Mouse (Mus musculus) hindbrain, embryonic 10.5 days (tissue): ENCODE data around the gene Gsto2. TPM values are rescaled to one million over a fixed set of nuclear protein-coding genes. Genes with fewer than 3 reads are reported as not detected.

ENCODE experiments used
- DNase-seq: peaks from one replicate; pipeline ENCODE4 v3.0.0-alpha.2; 2017; ENCODE audit warnings: low spot score
- H3K27ac ChIP-seq: fragments of 300-500 bp; sonication (generic); 2 replicates; pipeline ENCODE4 v1.5.1; 2016; ENCODE audit warnings: mild to moderate bottlenecking, moderate library complexity
- H3K27me3 ChIP-seq: fragments of 300-500 bp; sonication (generic); 2 replicates; pipeline ENCODE4 v1.6.1; 2016; ENCODE audit warnings: mild to moderate bottlenecking; ENCODE audit not compliant: poor library complexity, insufficient read depth, severe bottlenecking
- H3K36me3 ChIP-seq: fragments of 300-500 bp; sonication (generic); 2 replicates; pipeline ENCODE4 v1.6.1; 2016; ENCODE audit warnings: mild to moderate bottlenecking, moderate library complexity
- H3K4me1 ChIP-seq: fragments of 300-500 bp; sonication (generic); replicated peaks from 2 replicates; pipeline ENCODE4 v1.6.1; 2016; ENCODE audit warnings: mild to moderate bottlenecking
- H3K4me3 ChIP-seq: fragments of 300-500 bp; sonication (generic); 2 replicates; pipeline ENCODE4 v1.5.1; 2016; ENCODE audit warnings: mild to moderate bottlenecking, moderate library complexity
- H3K9me3 ChIP-seq: fragments of 300-500 bp; sonication (generic); 2 replicates; pipeline ENCODE4 v1.6.1; 2016; ENCODE audit warnings: mild to moderate bottlenecking, moderate library complexity
- WGBS: fragments of 180-500 bp; shearing (Covaris S2); methylation state at CpG from one replicate; pipeline ENCODE4 v1.1.7; 2016; 5-methylcytosine and 5-hydroxymethylcytosine counted together
- polyA plus RNA-seq: library from polyadenylated mRNA; unstranded; fragments of >200 nt; fragmentation: Nextera tagmentation; extraction: Ambion mirVana; gene quantifications from 2 replicates; pipeline ENCODE4 v1.2.1, GENCODE M21; 2016

The Gsto2 gene
- polyA plus RNA-seq, 1 experiment from 2014 or later: 1.8 TPM

DNA sequence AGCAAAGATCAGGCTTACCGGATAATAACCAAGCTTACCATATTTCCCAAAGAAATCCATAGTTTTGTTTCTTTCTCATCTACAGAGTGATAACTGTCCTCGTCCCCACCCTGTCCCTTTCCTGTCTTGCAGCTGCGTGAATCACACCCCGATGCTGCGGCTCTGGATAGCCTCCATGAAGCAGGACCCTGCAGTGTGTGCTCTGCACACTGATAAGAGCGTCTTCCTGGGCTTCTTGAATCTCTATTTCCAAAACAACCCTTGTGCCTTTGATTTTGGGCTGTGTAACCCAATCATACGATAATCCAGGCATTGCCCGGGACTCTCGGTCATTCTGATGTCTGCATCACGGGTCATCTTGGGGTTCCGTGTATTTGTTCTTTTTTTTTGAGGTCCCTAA, 20.6 kb downstream of the Gsto2 start:
- Histone ChIP-seq H3K9me3 (no peaks in the 10 kb centered on the region), H3K4me3 (no peak overlapping the region), H3K36me3 (no peaks in the 10 kb centered on the region), H3K27ac (no peak overlapping the region), H3K27me3 (no peaks in the 10 kb centered on the region), H3K4me1 (peaks cover 14% of the 10 kb centered on the region)
- DNase-seq: no peak
- WGBS: 90% methylated on average over 11 of the region's 11 CpGs

DNA sequence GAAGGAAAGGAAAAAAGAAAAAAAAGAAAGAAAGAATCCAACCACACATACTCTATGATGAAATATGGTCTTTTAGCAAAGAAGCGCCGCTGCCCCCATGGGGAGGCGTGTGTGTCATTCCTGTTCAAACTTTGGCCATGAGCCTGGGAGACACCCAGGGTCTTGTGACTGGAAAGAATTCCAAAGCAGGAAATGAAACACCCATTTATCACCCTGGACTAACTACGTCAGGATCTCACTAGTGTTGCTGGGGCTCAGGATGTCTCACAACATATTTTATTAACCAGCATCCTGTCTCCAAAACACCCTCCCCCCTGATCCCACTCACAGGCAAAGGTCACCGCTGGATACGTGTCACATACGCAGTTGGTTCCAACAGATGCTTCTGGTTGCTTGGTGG, 21.3 kb downstream of the Gsto2 start:
- Histone ChIP-seq H3K4me3 (no peak overlapping the region), H3K27me3 (no peaks in the 10 kb centered on the region), H3K27ac (no peak overlapping the region), H3K36me3 (no peaks in the 10 kb centered on the region), H3K4me1 (peaks cover 13% of the 10 kb centered on the region), H3K9me3 (no peaks in the 10 kb centered on the region)
- no peak for DNase-seq
- 87% methylated on average over 7 of the region's 7 CpGs for WGBS

DNA sequence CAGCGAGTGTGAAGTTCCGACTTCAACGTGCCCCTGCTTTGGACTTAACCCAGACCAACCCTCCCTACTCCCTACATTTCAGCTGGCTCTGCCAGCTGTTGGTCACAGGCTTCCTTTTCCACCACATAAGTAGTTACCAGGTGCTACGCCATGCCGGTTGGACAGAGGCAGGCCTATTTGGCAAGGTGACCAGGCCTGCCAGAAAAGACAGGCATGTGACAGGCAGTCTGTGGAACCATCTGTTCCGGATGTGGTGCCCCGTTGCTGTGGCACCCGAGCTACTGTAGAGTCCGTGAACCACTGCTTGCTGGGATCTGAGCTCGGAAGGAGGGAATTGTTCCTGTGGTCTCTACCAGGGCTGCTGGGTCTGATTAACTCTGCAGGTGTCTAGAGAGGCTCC, 22.1 kb downstream of the Gsto2 start:
- WGBS: 92% methylated on average over 10 of the region's 10 CpGs
- DNase-seq: no peak
- no peaks in the 10 kb centered on the region for H3K9me3 ChIP-seq
- H3K27me3 ChIP-seq: no peaks in the 10 kb centered on the region
- H3K4me1 ChIP-seq: peaks cover 13% of the 10 kb centered on the region
- no peak overlapping the region for H3K4me3 ChIP-seq
- no peaks in the 10 kb centered on the region for H3K36me3 ChIP-seq
- no peak overlapping the region for H3K27ac ChIP-seq

DNA sequence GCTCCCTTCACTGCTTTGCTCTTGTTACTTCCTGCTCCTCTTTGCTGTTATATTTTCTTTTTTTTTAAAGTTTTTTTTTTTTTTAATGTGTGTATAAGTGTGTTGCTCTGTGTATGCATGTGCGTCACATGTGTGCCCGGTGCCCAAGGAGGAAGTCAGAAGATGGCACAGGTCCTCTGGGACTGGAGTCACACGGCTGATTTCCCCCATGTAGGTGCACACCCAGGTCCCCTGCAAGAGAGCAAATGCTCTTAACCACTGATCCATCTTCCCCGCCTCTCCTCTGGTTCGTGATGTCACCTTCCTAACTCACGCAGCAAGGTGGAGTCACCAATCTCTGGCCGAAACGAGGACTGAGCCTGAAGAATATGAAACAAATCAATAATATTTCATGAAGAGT, 22.7 kb downstream of the Gsto2 start:
- WGBS: 94% methylated on average over 8 of the region's 8 CpGs
- DNase-seq: no peak
- H3K36me3 ChIP-seq: peaks cover 4% of the 10 kb centered on the region
- H3K27me3 ChIP-seq: no peaks in the 10 kb centered on the region
- H3K9me3 ChIP-seq: no peaks in the 10 kb centered on the region
- no peak overlapping the region for H3K4me3 ChIP-seq
- H3K4me1 ChIP-seq: peaks cover 11% of the 10 kb centered on the region
- no peak overlapping the region for H3K27ac ChIP-seq

DNA sequence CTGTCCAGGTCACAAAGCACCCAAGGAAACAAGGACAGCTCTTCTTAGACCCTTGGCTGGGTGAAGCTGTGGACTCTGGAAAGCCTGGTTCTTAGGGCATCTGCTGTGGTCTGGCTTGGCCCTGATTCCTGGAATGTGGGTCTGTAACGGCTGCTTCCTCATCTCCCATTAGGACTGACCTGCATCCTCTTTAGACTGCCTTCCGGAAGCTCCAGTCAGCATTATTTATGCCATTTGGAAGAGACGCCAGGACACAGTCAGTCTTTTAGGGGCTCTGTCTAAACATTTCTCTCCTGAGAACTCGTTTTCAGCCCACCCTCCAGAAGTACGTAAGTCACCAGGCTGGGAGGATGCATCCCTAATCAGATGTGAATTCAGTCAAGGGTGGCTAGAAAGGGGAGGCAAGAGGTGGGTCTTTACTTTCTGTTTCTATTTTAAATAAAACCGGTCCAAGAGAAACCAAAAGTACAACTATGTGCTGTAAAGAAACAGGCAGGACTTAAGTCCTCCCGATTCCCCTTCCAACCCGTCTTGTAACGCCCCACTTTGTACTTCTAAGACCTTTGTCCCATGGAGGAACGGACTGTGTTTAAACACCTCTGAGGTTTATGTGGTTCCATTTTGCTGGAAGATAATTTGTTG, 25.3 kb downstream of the Gsto2 start:
- Histone ChIP-seq H3K9me3 (no peaks in the 10 kb centered on the region), H3K4me3 (no peak overlapping the region), H3K27ac (no peak overlapping the region), H3K4me1 (no peaks in the 10 kb centered on the region), H3K27me3 (no peaks in the 10 kb centered on the region), H3K36me3 (peaks cover 30% of the 10 kb centered on the region)
- 81% methylated on average over 10 of the region's 10 CpGs for WGBS
- DNase-seq: no peak

DNA sequence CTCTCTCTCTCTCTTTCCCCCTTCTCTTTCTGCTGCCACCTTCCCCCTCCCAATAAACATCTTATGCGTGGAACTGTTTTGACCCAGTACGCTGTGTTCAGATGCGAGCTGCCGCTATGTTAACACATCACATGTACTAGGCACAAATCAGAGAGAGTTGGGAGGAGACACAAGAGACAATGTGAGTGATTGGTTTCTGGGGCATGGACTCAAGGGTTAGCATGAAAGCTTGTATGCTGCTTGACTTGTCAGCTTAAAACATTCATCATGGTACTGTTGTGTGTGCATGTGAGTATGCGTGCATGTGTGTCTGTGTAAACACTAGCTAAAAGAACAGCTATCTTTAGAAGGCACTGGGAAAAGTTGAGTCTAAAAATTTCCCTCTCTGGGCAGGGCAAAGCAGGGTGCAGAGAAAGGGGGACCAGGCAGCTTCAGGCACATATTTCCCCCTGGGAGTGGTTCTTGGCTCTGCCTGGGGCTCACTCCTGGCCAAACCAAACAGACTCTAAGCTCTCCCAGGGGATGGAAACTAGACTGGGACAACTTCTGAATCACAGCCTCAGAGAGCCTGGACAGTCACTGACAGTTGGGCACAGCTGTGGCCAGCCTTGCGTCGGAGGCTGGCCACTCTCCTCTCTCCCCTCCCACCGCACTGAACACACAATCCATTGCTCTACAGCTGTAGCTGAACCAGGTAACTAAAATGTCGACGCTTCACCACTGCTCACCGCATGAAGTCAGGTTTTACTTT, 26.4 kb downstream of the Gsto2 start:
- H3K27ac ChIP-seq: no peak overlapping the region
- no peaks in the 10 kb centered on the region for H3K27me3 ChIP-seq
- no peak for DNase-seq
- no peaks in the 10 kb centered on the region for H3K9me3 ChIP-seq
- H3K4me3 ChIP-seq: no peak overlapping the region
- no peaks in the 10 kb centered on the region for H3K4me1 ChIP-seq
- 83% methylated on average over 11 of the region's 11 CpGs for WGBS
- H3K36me3 ChIP-seq: peaks cover 41% of the 10 kb centered on the region

DNA sequence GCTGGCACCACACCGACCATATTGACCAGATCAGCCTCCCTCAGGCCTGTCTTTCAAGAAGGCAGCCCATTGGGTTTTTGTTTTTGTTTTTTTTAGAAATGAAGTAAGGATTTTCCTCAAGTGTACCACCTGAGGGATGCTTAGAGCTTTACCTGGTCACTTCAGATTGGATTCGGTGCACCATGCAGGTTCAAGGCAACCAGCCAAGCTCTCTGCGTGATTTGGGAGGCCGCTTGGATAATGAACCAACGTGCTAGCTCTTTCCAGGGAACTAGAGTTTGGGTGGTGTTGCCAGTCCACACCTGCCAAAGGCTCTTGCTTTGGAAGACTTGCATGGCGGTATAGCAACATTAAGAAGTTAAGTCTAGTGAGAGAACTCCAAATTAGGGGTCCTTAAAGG, 27.8 kb downstream of the Gsto2 start:
- Histone ChIP-seq H3K27me3 (no peaks in the 10 kb centered on the region), H3K36me3 (peaks cover 55% of the 10 kb centered on the region), H3K4me1 (no peaks in the 10 kb centered on the region), H3K27ac (no peak overlapping the region), H3K4me3 (no peak overlapping the region), H3K9me3 (no peaks in the 10 kb centered on the region)
- 96% methylated on average over 6 of the region's 6 CpGs for WGBS
- DNase-seq: no peak

DNA sequence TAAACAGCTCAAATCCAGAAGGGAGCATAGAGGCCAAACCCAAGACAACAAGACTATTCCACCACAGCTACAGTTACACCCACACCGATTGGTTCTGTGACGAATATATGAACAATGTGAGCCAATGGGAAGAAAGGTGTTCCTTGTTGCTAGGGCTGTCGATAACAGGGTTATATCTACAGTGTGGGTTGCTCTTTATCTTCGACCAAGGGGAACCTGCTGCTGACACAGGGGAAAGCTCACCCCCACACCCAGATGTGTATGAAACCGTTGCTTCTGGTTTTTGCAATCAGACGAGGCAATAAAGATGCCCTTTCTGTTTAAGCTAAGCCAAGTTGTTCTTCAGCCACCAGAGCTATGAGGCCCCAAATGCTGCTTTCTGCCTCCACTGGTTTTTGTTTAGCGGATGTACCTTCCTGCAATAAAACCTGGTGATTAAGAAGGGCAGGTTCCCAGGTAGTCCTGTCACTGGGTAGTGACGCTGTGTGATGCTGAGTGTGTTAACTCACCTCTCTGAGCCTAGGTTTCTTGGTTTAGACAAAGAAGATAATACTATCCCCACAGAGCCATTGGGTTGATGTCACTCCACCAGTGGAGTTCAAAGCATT, 33.2 kb downstream of the Gsto2 start:
- Histone ChIP-seq H3K9me3 (no peaks in the 10 kb centered on the region), H3K36me3 (peaks cover 64% of the 10 kb centered on the region), H3K4me3 (no peak overlapping the region), H3K4me1 (peaks cover 20% of the 10 kb centered on the region), H3K27ac (no peak overlapping the region), H3K27me3 (no peaks in the 10 kb centered on the region)
- 92% methylated on average over 8 of the region's 8 CpGs for WGBS
- DNase-seq: no peak

DNA sequence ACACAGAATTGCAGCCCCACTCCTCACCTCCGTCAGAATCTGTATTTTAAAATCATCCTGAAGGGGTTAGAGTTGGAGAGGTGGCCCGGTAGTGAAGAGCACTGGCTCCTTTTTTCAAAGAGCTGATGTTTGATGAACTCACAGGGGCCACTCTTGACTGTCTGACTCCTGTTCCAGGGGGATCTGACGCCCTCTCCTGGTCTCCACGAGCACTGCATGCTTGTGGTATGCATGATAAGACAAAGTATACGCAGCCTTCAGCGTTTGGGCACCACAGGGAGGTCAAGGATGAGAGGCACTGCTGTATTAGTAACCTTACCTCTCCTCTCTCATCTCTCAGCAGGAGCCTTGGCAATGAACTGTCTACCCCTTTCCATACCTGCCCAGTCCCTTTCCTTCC, 34.7 kb downstream of the Gsto2 start:
- Histone ChIP-seq H3K27ac (no peak overlapping the region), H3K4me1 (peaks cover 28% of the 10 kb centered on the region), H3K9me3 (no peaks in the 10 kb centered on the region), H3K27me3 (no peaks in the 10 kb centered on the region), H3K36me3 (peaks cover 53% of the 10 kb centered on the region), H3K4me3 (no peak overlapping the region)
- WGBS: 66% methylated on average over 6 of the region's 6 CpGs
- no peak for DNase-seq

DNA sequence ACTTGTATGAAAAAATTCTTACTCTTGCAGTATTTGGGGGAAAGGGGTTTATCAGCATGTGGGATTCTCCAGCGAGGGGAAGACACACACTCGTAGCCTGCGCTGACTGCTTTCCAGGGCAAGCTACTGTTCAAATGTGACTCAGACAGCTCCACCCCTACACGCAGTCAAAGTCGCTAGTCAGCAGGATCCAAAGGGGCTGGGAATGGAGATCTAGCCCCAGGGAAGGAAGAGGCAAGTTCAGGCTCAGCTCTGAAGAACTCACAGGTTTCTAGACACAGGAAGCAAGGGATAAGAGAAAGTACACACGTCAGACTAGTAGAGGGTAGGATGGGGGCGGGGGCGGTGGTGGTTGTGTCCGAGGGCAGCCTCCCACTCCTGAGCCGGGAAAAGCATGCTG, 35.2 kb downstream of the Gsto2 start:
- H3K4me1 ChIP-seq: peaks cover 33% of the 10 kb centered on the region
- H3K4me3 ChIP-seq: no peak overlapping the region
- H3K36me3 ChIP-seq: peaks cover 48% of the 10 kb centered on the region
- no peaks in the 10 kb centered on the region for H3K27me3 ChIP-seq
- no peak for DNase-seq
- 88% methylated on average over 10 of the region's 10 CpGs for WGBS
- no peaks in the 10 kb centered on the region for H3K9me3 ChIP-seq
- no peak overlapping the region for H3K27ac ChIP-seq

DNA sequence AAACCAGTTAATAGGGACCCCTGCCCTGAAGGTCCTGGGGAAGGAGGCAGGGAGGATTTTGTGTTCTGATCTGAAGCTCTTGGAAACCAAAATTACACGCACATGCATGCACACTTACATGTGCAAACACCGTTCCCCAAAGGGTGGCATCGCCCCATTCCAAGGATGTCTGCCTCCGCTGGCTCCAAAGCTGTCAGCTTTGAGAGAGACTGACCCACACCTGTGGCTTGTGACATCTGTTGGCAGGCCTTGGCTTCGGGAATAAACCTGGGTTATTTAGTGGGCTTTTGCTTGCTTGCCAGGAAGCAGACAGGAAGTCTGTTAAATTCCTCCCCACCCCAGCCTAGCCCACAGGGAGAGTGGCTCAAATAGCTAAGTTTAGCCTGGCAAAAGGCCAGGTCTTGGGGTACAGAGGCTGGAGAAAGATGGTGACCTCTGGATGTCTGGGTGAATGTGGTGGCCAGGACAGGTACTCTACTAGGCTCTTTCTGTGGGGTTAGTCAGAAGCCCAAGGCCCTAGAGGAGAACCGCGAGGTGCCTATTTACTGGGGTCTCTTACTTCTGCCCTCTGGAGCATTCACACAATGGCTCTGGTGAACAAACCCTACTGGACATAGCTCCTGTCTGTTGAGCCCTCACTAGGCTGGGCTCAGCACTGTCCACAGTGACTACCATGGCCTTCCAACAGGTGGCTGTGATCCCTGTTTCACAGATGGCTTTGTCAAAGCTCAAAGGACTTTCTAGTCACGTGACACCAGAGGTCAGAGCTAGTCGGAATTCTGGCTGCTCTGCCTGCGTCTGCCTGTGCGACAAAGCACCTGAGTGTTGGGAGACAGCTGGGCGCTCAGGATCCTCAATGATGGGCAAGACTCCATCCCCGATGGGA, 37.2 kb downstream of the Gsto2 start:
- peak overlapping the region; percentile 62; the same call in 1 of the 2 replicates for H3K27ac ChIP-seq
- no peaks in the 10 kb centered on the region for H3K27me3 ChIP-seq
- no peak for DNase-seq
- peaks cover 33% of the 10 kb centered on the region for H3K36me3 ChIP-seq
- no peaks in the 10 kb centered on the region for H3K9me3 ChIP-seq
- no peak overlapping the region for H3K4me3 ChIP-seq
- WGBS: 70% methylated on average over 13 of the region's 13 CpGs
- H3K4me1 ChIP-seq: peaks cover 33% of the 10 kb centered on the region

DNA sequence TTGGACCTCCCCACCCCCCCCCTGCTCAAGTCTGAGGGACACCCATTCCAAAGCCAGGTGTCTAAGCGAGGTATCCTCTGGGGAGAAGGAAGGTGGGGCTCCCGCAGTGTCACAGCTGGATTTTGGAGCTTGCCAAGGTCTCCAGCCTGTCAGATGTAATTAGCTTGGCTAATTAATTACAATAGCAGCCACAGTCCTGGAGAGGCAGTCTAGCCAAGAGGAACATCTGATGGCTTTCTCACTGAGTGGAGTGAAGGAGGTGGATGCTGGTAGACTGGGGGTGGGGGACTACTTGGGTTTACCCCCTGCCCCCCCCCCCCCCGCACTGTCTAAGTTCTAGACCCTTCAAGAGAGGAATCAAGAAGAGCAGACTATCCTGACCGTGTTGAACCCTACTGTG, 38.3 kb downstream of the Gsto2 start:
- Histone ChIP-seq H3K4me1 (peaks cover 39% of the 10 kb centered on the region), H3K9me3 (no peaks in the 10 kb centered on the region), H3K4me3 (no peak overlapping the region), H3K36me3 (peaks cover 25% of the 10 kb centered on the region), H3K27me3 (no peaks in the 10 kb centered on the region), H3K27ac (peak overlapping the region; percentile 62; the same call in 1 of the 2 replicates)
- 62% methylated on average over 4 of the region's 4 CpGs for WGBS
- DNase-seq: no peak
